Mouse (Mus musculus): Measurements from ENCODE around the gene Fam129a. TPM values are rescaled to one million over a fixed set of nuclear protein-coding genes. Genes with fewer than 3 reads are reported as not detected.

Gene Fam129a
- total RNA-seq (2021) = 10 to 100 TPM; 38.4 to 44.0 TPM

DNA sequence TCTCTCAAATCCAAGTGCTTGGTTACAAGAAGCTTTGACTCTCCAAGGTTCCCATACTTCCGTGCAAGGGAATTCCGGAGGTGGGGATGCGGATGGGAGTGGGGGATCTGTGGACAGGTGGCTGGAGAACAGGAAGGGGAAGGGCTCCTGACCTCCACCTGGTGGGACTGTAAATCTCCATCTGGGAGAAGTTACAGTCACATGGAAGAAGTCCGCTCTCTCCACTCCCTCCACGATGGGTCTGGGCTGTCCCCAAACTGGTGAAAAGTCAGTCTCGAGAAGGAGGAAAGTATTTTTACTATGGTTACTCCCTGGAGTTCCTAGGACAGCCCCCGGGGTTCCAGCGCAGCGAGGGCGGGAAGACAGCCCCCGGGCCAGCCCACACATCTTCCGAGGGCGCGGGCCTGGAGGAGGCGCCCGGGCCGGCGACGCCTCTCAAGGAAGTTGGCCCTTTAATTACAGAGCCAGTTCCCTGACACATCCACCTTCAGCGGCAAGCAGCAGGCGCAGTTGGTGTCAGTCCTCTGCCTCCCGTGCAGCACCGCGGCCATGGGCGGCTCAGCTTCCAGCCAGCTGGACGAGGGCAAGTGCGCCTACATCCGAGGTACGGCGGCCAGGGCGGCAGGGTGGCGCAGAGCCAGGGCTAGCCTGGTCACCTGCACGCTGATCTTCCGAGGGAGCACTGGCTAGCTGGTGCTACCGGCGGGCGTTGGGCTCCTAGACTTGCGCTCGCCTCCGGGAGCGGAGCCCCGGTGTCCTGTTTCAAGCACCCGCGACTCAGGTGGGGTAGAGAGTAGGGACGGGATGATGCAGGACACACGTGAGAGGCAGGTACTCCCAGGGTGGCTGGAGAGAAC, at the start of gene Fam129a:
Gene Fam129a, plus strand, starts transcription at position 206 of the 857 bp plus-strand sequence.
- intact Hi-C loops (cut with DNase I) = loop anchor here (5.0 kb wide), 1 partner anchor 41 kb away; no protein-coding TSS in a partner anchor
- peak; percentile 73 to 74 for DNase-seq

DNA sequence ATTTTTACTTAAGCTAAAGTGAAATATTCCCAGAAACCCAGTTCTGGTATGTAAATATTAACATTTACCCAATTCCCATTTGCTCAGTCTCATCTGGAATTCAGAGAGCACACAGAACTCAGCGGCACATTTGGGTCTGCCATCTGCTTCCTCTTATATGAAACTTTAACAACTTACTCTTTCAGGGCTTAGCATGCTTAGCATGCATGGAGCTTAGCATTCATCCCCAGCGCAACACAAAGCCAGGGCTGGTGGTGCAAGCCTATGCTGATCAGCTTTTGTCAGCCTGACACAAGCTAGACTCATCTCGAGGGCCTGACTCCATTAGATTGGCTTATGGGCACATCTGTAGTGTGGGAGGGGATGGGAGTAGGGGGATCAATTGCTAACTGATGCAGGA, 44.3 kb upstream of the Fam129a start:
- no peak for DNase-seq
- intact Hi-C loops (cut with DNase I) = no loop called here

DNA sequence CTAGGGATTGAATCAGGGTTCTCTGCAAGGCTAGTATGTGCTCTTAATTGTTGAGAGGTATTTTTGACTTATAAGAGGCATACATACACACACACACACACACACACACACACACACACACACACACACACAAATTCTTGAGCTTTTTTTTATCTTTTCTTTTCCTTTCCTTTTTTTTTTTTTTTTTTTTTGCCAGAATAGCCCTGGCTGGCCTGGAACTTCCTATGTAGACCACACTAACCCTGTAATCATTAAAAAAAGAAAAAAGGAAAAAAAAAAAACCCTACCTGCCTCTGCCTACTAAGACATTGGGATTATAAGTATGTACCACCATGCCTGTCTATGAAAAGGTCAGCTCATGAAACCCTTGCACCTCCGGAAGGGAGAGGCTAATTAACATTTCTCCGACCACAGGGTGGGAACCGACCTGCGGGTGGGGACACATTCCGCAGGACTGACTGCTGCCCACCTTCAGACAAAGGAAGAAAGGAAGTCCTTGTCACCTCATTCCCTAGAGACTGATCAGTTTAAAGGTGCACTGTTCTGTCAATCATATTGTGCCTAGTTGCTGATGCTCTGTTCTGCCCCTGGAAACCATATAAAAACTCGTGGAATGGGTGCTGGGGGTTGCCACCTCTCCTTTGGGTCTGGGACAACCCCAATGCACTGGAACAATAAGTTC, 27.0 kb upstream of the Fam129a start:
- no peak for DNase-seq
- intact Hi-C loops (cut with DNase I) = no loop called here

DNA sequence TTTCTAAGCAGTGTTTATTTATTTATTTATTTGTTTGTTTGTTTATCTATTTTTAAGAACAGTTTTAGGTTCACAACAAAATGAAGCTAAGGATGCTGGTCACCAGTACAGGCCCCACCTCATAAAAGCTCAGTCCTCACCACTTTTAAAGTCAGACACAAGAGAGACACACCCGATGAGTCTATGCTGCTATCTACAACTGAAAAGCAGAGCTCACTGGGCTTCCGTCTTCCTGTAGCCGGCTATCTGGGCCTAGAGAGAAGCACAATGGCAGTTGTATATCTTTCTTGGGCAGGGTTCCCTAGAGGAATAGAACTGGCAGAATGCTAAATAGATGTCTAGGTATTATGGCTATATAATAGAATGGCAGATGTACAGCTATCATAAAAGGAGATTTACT, 26.4 kb upstream of the Fam129a start:
- intact Hi-C loops (cut with DNase I) = no loop called here
- no peak for DNase-seq

DNA sequence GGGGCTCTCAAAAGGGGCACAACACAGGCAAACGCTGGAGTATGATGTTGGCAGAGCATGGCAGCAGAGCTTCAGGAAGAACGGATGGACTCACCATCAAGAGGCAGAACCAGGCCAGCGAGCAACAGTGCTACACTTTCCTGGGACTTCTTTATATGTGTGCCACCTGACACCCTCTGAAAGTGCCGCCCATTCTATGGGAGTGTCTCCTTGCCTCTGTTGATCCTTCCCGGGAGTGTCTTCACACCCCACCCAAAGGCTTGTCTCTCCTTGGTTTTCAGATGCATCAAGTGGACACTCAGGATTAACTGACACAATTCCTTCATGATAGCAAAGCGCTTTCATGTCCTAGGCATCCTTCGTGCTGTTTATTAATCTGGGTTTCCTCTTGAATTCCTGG, 25.4 kb upstream of the Fam129a start:
- no peak for DNase-seq

DNA sequence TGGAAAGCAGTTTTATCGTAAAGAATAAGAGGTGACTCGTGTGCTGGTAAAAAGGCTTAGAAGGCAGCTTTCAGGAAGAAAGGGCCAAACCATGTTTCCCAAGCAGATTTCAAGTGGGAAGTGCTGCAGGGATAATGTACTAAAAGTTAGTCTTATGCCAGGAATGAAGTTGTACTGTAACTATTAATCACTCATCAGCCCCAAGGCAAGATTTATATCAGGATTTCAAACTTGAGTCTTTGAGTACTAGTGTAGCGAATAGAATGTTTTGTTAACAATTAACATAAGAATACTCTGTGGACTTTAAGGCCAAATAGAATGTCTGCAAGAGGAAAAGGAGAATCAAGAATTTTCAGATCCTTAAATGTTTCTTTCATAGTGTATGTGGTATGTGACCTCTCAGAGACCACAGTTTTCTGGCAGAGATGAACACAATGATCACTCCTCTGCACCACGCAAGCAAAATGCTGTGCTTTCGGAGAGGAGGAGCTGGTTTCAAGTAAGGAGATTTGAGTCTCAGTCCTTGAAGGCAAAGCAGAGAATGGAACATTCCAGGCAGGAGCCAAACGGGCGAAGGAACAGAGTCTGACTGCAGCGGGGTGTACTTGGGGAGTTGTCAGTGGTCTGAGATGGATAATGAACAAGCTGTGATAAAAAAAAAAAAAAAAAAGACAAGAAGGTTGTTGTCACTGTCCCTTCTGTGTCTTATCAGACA, 21.9 kb upstream of the Fam129a start:
- intact Hi-C loops (cut with DNase I) = no loop called here
- DNase-seq = peak in 1 of 2 experiments; percentile 28

More for the DNA sequence above, 25.4 kb upstream of the Fam129a start:
- intact Hi-C loops (cut with DNase I) = no loop called here

DNA sequence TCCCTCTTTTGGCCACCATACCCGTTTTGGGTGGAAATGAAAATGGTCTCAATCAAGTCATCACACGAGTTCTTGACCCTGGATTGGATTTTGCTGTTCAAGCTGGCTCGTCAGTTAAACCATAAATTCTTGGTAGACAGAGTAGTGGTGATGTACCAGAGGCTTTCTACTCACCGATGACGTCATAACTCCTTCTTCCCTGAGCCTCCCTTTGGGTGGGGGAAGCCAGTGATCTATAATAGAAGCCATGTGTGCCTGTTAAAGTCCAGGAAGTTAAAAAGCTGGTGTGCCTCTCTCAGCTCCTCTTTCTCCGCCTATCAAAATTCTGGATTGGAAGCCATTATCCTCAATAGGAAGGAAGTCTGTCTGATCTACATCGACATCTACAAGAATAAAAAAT, 21.2 kb upstream of the Fam129a start:
- DNase-seq = peak in 1 of 2 experiments; percentile 15
- intact Hi-C loops (cut with DNase I) = loop anchor here (5.0 kb wide), 1 partner anchor 47 kb away; the partner anchor contains the start of gene Rnf2

DNA sequence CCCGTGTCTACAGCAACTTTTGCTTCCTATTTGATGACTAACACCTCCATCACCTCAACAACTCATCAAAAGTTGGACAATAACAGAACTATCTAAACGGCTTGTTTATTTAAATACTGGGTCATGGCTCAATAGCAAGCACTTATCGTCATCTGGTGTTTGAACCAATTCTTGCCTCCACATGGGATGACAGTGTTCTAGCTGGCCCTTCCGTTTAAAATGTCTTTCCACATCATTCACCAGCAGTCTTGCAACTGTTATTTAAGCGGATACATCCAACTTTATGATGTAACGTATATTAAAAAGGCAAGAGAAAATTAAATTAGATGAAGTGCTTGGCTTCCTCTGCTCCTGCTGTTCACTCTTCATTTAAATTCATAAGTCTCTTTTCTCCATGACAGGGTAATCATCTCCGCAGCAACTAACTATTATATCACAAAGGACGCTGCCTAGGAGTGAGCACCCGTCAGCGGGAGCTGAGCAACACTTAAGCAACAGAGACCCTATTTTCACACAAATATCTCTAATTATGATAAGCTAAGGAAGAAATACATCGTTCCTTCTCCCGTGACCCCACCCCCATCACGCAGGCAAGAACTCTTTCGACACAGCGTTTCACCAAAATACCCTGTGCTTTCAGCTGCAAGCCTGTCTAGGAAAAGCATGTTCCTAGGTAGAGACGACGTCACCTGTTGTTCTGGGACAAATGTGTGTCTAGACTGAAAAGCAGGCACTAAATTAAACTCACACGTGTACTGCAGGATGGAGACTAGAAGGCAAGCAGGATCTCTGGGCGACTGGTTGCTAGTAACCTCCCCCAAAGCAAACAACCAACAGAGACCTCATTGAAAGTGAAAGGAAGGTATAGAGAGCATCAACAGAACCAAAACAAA, 20.2 kb upstream of the Fam129a start:
- intact Hi-C loops (cut with DNase I) = loop anchor here (5.0 kb wide), 1 partner anchor 49 kb away; the partner anchor contains the start of gene Rnf2
- no peak for DNase-seq

DNA sequence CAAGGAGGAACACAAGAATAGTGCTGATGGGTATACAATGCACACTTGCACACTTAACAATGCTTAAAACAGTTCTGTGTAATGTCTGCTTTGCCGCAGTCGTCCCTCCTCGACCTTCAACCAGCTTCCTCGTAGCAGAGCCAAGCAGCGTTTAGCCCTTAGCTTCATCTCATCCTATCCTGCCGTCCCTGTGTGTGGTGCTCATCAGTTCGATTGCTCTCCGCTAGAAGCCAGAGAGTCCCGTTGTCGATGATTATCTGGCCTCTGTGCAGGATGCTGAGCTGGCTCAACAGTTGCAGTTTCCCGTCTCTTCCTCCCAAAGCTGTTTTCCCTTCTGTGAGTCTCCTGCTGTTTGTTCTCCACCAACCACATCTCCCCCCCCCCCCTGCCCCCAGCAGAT, 10.4 kb upstream of the Fam129a start:
- no peak for DNase-seq
- intact Hi-C loops (cut with DNase I) = no loop called here

DNA sequence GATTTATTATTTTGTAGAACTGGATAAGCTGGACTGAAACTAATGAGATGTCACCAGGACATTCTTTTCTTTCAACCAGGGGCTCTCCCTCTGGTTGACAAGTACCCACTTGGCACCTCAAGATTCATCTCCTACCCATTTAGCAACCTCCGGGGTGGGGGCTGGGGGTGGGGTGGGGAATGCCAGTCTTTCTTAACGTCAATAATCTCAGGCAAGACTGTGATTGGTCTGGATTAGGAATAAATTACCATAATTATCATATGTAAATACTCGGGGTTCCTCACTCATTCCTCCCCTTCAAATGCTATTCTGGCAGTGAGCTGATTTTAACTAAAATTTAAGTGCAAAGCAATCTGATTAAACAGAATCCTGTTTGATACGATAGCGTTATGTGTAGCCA, 7.6 kb upstream of the Fam129a start:
- no peak for DNase-seq
- intact Hi-C loops (cut with DNase I) = no loop called here

DNA sequence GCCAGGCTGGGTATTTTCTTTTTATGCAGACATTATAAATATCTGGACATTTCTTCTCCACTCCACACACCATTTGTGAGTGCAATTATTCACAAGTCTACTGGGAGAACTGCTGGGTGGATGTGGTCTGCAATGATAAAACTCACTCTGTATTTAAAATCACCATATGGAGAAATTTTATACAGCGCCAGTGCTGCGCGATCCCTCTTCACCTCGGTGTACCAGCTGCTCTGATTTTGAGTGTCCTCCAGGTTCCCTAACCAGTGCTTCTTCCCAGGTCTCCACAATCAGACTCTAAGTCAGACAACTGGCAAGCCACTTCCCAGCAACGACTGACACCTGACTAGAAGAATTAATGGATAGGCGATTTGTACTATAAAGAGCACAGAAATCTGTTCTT, 7.1 kb upstream of the Fam129a start:
- intact Hi-C loops (cut with DNase I) = loop anchor here (1.0 kb wide), 1 partner anchor 142 kb away; no protein-coding TSS in a partner anchor
- no peak for DNase-seq

DNA sequence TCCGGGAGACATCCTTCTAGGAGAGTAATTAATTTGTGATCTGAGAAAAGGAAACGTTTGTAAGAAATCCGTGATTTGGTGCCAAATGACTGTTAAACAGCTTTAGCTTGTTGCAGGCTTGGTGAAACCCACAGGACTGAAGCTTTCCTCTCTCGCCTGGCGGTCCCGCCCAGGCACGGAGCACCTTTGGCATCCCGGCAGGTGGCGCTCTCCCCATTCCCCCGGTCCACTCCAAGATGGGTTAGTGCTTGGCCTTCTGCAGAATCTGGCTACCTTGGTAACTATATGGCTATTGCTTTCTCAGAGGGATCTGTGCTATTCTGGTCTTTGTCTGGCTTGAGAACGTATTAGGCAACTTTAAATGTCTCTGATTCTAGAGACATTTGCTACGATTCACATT, 6.6 kb upstream of the Fam129a start:
- peak; percentile 89 to 92 for DNase-seq
- intact Hi-C loops (cut with DNase I) = loop anchor here (1.0 kb wide), 1 partner anchor 142 kb away; no protein-coding TSS in a partner anchor

DNA sequence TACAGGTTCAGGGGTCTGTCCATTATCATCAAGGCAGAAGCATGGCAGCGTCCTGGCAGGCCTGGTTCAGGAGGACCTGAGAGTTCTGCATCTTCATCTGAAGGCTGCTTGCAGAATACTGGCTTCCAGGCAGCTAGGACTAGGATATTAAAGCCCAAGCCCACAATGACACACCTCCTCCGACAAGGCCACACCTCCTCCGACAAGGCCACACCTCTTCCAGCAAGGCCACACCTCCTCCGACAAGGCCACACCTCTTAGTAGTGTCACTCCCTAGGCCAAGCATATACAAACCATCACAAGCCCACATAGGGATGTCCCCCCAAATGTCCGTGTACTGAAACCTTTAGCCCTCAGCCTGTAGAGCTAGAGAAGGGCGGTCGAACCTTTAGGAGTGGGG, 2.3 kb upstream of the Fam129a start:
- no peak for DNase-seq
- intact Hi-C loops (cut with DNase I) = no loop called here

DNA sequence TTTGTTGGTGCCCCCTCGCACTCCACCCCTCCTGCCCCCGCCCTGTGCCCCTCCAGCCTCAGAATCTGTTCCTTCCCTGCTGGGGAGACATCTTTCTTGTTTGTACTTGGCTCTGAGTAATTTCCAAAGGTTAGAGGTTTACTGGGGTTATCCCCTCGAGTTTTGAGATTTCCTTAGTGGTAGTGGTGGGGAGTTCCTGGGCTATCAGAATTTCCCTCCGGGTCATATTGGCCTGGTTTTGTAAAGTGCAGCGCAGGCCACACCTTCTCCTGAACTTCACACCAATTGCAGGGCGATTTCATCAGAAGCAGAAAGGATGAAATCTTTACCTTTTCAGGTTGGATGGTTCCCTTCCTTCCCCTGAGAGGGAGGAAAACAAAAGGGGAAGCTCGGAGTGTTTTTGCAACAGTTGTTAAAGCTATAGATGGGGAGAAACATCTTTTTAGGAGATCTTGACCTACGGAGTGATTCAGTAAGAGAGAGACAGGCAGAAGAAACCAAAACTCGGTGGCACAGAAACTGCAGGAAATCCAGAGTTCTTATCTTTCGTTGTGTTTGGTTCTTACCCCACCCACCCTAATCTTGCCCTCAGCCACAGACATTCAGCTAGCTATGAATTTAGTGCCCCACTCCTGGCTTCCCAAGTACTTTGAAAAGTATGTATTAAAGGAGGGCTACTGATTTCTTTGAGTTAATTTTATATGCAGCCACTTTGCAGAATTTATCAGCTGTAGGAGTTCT, 1.0 kb downstream of the Fam129a start:
- intact Hi-C loops (cut with DNase I) = loop anchor here (5.0 kb wide), 1 partner anchor 40 kb away; no protein-coding TSS in a partner anchor
- DNase-seq = no peak

DNA sequence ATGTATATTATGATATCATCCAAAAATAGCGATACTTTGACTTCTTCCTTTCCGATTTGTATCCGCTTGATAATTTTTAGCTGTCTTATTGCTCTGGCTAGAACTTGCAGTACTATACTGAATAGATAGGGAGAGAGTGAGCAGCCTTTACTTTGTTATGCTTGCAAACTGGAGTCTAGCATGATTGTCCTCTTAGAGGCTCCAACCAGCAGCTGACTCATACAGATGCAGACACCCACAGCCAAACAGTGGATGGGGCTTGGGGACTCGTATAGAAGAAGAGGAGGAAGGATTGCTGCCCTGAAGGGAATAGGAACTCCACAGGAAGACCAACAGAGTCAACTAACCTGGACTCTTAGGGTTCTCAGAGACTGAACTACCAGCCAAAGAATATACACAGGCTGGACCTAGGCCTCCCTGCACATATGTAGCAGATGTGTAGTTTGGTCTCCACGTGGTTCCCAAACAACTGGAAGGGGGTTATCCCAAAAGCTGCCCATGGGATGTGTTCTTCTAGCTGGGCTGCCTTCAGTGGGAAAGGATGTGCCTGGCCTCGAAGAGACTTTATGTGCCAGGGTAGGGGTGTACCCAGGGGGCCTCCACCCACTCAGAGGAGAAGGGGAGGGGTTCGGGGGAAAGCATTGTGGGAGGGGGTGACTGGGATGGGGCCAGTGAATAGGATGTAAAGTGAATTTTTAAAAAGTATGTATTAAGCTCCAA, 1.8 kb downstream of the Fam129a start:
- DNase-seq = peak in 1 of 2 experiments; percentile 32
- intact Hi-C loops (cut with DNase I) = loop anchor here (5.0 kb wide), 1 partner anchor 40 kb away; no protein-coding TSS in a partner anchor

DNA sequence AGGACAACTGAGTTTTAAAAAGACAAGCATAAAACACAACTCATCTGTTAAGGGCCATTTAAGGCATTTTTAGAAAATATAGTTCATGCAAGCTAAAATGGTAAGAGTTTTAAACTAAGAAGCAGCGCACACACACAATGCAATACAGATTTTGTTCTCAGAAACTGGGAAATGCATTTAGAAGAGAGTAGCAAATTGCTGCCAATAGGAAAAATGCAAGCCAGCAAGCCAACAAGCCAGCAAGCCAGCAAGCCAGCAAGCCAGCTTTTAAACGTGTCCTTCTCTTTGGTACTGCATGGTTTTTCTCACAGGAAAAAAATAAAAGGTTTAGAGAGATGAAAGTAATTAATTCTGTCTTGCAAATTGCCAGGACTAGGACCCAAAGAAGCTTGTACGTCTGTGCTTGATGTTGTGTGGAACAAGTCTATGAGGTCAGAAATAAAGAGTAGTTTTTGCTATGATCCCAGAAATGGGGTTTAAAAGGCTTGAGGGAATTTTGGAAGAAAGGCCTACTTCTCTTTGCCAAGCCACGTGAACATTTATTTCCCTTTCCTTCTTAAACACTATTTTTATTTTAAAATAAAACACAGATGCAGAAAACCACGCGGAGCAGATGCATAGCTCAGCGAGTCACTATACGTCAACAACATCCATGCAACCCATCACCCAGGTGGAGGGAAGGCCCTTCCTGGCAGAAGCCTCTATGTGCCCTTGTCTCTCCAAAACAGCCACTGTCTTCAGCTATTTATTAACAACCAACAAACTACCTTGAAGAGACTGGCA, 9.4 kb downstream of the Fam129a start:
- DNase-seq = no peak

DNA sequence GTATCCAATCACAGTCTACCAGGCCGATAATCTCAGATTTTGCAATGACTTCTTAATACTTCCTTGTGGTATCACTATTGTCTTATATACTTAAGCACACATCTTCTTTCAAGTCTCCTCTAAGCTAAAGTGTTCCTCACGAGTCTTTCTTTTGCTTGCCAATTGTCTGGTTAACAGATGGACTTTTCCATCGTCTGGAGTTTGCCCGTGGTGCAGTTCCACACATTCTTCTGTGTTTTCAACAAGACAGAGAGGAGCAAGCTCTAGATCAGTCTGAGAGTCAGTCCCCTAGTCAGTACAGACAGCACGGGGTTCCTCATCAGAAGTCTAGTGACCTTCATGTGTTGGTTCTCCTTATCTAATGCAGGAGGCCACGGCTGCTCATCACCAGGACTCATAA, 10.5 kb downstream of the Fam129a start:
- no peak for DNase-seq
- intact Hi-C loops (cut with DNase I) = no loop called here

More for the DNA sequence above, 9.4 kb downstream of the Fam129a start:
- intact Hi-C loops (cut with DNase I) = no loop called here

DNA sequence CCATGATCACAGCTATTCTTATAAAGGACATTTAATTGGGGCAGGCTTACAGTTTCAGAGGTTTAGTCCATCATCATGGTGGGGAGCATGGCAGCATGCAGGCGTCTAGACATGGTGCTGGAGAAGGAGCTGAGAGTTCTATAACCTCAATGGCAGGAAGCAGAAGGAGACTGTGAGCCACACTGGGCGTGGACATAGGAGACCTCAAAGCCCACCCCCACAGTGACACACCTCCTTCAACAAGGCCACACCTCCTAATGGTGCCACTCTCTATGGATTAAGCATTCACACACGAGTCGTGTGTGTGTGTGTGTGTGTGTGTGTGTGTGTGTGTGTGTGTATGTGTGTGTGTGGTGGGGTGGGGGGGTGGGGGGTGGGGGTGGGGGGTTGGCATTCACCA, 11.0 kb downstream of the Fam129a start:
- no peak for DNase-seq
- intact Hi-C loops (cut with DNase I) = no loop called here

Data from heart, postnatal 10 days (tissue).